16 mouse cellular contexts compared by ENCODE assay signal in genomic region chr8:101154923-101155322, GRCm38 (mm10).
A peak's percentile ranks its signal among the peaks of the same experiment; 100 is the strongest.
DNase-seq lines count a peak whose midpoint lies in the region; ATAC-seq and TF ChIP-seq lines count a peak whose summit lies in the region.
"Had no signal": no experiment of that assay in that cellular context is flagged by ENCODE, and none has a peak within 500 bp of the region (broad histone marks: within the 10 kb centered on the region; RNA-seq: fewer than 3 reads in every experiment).

No protein-coding gene starts in this region.

- ATAC-seq in forebrain, embryonic 12.5 days (ENCODE audit: low FRiP score): 0 out of 2 replicates have a peak, but pooled peaks have one; percentile 23
- no peak for ATAC-seq in forebrain, embryonic 15.5 days (replicated peaks)
- no peak for ATAC-seq in midbrain, embryonic 14.5 days (ENCODE audit: low FRiP score, low TSS enrichment)
- no peak for ATAC-seq in stomach, postnatal 0 days (ENCODE audit: low FRiP score, low TSS enrichment)

- H3K4me2 ChIP-seq in forebrain, embryonic 12.5 days: no peak overlapping the region
- no peak overlapping the region for H3K4me2 ChIP-seq in forebrain, embryonic 15.5 days (replicated peaks)
- no peak overlapping the region for H3K4me2 ChIP-seq in midbrain, embryonic 14.5 days (ENCODE audit: low read length)
- no peak overlapping the region for H3K4me2 ChIP-seq in stomach, postnatal 0 days (replicated peaks; ENCODE audit: low read depth)
- H3K4me2 ChIP-seq: heart, embryonic 13.5 days; hindbrain, embryonic 15.5 days had no signal

- no peak for TF ChIP-seq EP300 in stomach, postnatal 0 days (optimal IDR thresholded peaks at IDR 0.05)

- peak; percentile 45 for TF ChIP-seq CTCF in stomach, postnatal 0 days (IDR thresholded peaks at IDR 0.05; ENCODE audit: low read depth)

- H3K4me1 ChIP-seq in forebrain, embryonic 12.5 days: no peaks in the 10 kb centered on the region
- H3K4me1 ChIP-seq in forebrain, embryonic 15.5 days: no peaks in the 10 kb centered on the region
- H3K4me1 ChIP-seq in midbrain, embryonic 14.5 days (ENCODE audit: control insufficient read depth, insufficient read depth, low read length): no peaks in the 10 kb centered on the region
- H3K4me1 ChIP-seq in midbrain, embryonic 10.5 days: no peaks in the 10 kb centered on the region
- no peaks in the 10 kb centered on the region for H3K4me1 ChIP-seq in stomach, postnatal 0 days (replicated peaks; ENCODE audit: control insufficient read depth, insufficient read depth)
- H3K4me1 ChIP-seq: heart, embryonic 13.5 days; hindbrain, embryonic 15.5 days had no signal

- H3K4me3 ChIP-seq in forebrain, embryonic 12.5 days (replicated peaks): no peak overlapping the region
- H3K4me3 ChIP-seq in forebrain, embryonic 15.5 days: no peak overlapping the region
- no peak overlapping the region for H3K4me3 ChIP-seq in midbrain, embryonic 14.5 days (replicated peaks; ENCODE audit: low read depth, low read length)
- no peak overlapping the region for H3K4me3 ChIP-seq in midbrain, embryonic 10.5 days
- no peak overlapping the region for H3K4me3 ChIP-seq in stomach, postnatal 0 days (ENCODE audit: low read depth, low read length)
- H3K4me3 ChIP-seq: heart, embryonic 13.5 days; hindbrain, embryonic 15.5 days; myocyte had no signal

- H3K27ac ChIP-seq in forebrain, embryonic 12.5 days: no peak overlapping the region
- no peak overlapping the region for H3K27ac ChIP-seq in forebrain, embryonic 15.5 days (replicated peaks)
- no peak overlapping the region for H3K27ac ChIP-seq in midbrain, embryonic 14.5 days (replicated peaks; ENCODE audit: low read depth, low read length)
- H3K27ac ChIP-seq in midbrain, embryonic 10.5 days (replicated peaks): no peak overlapping the region
- no peak overlapping the region for H3K27ac ChIP-seq in stomach, postnatal 0 days (replicated peaks)
- H3K27ac ChIP-seq: heart, embryonic 13.5 days; hindbrain, embryonic 15.5 days; liver, embryonic 14.5 days; macrophage had no signal

- H3K9ac ChIP-seq in forebrain, embryonic 12.5 days: no peak overlapping the region
- H3K9ac ChIP-seq in forebrain, embryonic 15.5 days (replicated peaks): no peak overlapping the region
- no peak overlapping the region for H3K9ac ChIP-seq in midbrain, embryonic 14.5 days (replicated peaks; ENCODE audit: low read length)
- H3K9ac ChIP-seq in stomach, postnatal 0 days (ENCODE audit: low read length): no peak overlapping the region
- H3K9ac ChIP-seq: heart, embryonic 13.5 days; hindbrain, embryonic 15.5 days; liver, embryonic 14.5 days had no signal

- H3K9me3 ChIP-seq in forebrain, embryonic 12.5 days: no peaks in the 10 kb centered on the region
- H3K9me3 ChIP-seq in forebrain, embryonic 15.5 days: no peaks in the 10 kb centered on the region
- H3K9me3 ChIP-seq in midbrain, embryonic 14.5 days (ENCODE audit: control insufficient read depth, low read length): no peaks in the 10 kb centered on the region
- H3K9me3 ChIP-seq in midbrain, embryonic 10.5 days (replicated peaks): no peaks in the 10 kb centered on the region
- no peaks in the 10 kb centered on the region for H3K9me3 ChIP-seq in stomach, postnatal 0 days (ENCODE audit: control insufficient read depth, low read length)
- H3K9me3 ChIP-seq: heart, embryonic 13.5 days; hindbrain, embryonic 15.5 days had no signal

- no peaks in the 10 kb centered on the region for H3K27me3 ChIP-seq in forebrain, embryonic 12.5 days
- H3K27me3 ChIP-seq in forebrain, embryonic 15.5 days: no peaks in the 10 kb centered on the region
- no peaks in the 10 kb centered on the region for H3K27me3 ChIP-seq in midbrain, embryonic 14.5 days (ENCODE audit: control insufficient read depth, insufficient read depth, low read length)
- H3K27me3 ChIP-seq in midbrain, embryonic 10.5 days (ENCODE audit: low read depth, poor library complexity, severe bottlenecking): no peaks in the 10 kb centered on the region
- H3K27me3 ChIP-seq in stomach, postnatal 0 days (ENCODE audit: control insufficient read depth, insufficient read depth, low read length): no peaks in the 10 kb centered on the region
- H3K27me3 ChIP-seq: heart, embryonic 13.5 days; hindbrain, embryonic 15.5 days had no signal

- no peaks in the 10 kb centered on the region for H3K36me3 ChIP-seq in forebrain, embryonic 12.5 days (replicated peaks)
- H3K36me3 ChIP-seq in forebrain, embryonic 15.5 days: no peaks in the 10 kb centered on the region
- H3K36me3 ChIP-seq in midbrain, embryonic 14.5 days (ENCODE audit: control insufficient read depth, insufficient read depth, low read length): no peaks in the 10 kb centered on the region
- H3K36me3 ChIP-seq in midbrain, embryonic 10.5 days: no peaks in the 10 kb centered on the region
- no peaks in the 10 kb centered on the region for H3K36me3 ChIP-seq in stomach, postnatal 0 days (ENCODE audit: control insufficient read depth, insufficient read depth, low read length)
- H3K36me3 ChIP-seq: heart, embryonic 13.5 days; hindbrain, embryonic 15.5 days had no signal

- DNase-seq in midbrain, embryonic 14.5 days: peak; percentile 36
- no peak for DNase-seq in midbrain, embryonic 10.5 days (ENCODE audit: low spot score)
- DNase-seq in embryo, embryonic 9.5 days (ENCODE audit: extremely low spot score): peak; percentile 10
- DNase-seq in stomach, postnatal 0 days (ENCODE audit: low spot score): no peak
- no peak for DNase-seq in c-Kit-positive CD71-positive TER-119-positive erythroid progenitor cells, embryonic 14.5 days (ENCODE audit: low spot score)
- DNase-seq in cerebellum, adult 9-10 months: no peak
- DNase-seq: cerebellum, postnatal 14 days; kidney, postnatal 25 days; thymus, adult 18-20 months had no signal

Comparison
In these comparisons a context has a peak if more than half of its experiments do, and no peak if none do; other contexts are left out.
1. DNase-seq: peak in midbrain, embryonic 14.5 days (single experiment) and embryo, embryonic 9.5 days (single experiment); none in midbrain, embryonic 10.5 days (single experiment), stomach, postnatal 0 days (single experiment), c-Kit-positive CD71-positive TER-119-positive erythroid progenitor cells, embryonic 14.5 days (single experiment) and cerebellum, adult 9-10 months (single experiment).